Mouse (Mus musculus) neural tube, embryonic 13.5 days (tissue): ENCODE results near the gene Pip4k2b. TPM values are rescaled to one million over a fixed set of nuclear protein-coding genes. Genes with fewer than 3 reads are reported as not detected.

Source experiments
- ATAC-seq: fragments of 200-750 bp; cut with Nextera tagmentation; 2 replicates; pipeline ENCODE4 v1.8.0; 2017; ENCODE audit warnings: low read depth, mild to moderate bottlenecking, moderate TSS enrichment, moderate library complexity
- H3K27ac ChIP-seq: fragments of 300-500 bp; sonication (generic); replicated peaks from 2 replicates; pipeline ENCODE4 v1.5.1; 2015; ENCODE audit warnings: moderate library complexity, mild to moderate bottlenecking, inconsistent platforms
- H3K27me3 ChIP-seq: fragments of 300-500 bp; sonication (generic); 2 replicates; pipeline ENCODE4 v1.6.1; 2015; ENCODE audit warnings: mild to moderate bottlenecking, inconsistent platforms
- H3K36me3 ChIP-seq: fragments of 300-500 bp; sonication (generic); 2 replicates; pipeline ENCODE4 v1.6.1; 2015; ENCODE audit warnings: mild to moderate bottlenecking, inconsistent platforms
- H3K4me1 ChIP-seq: fragments of 300-500 bp; sonication (generic); replicated peaks from 2 replicates; pipeline ENCODE4 v1.6.1; 2015; ENCODE audit warnings: inconsistent platforms
- H3K4me2 ChIP-seq: fragments of 300-500 bp; sonication (generic); 2 replicates; pipeline ENCODE4 v1.6.1; 2015; ENCODE audit warnings: inconsistent platforms, mild to moderate bottlenecking, moderate library complexity
- H3K4me3 ChIP-seq: fragments of 300-500 bp; sonication (generic); 2 replicates; pipeline ENCODE4 v1.5.1; 2015; ENCODE audit warnings: mild to moderate bottlenecking, inconsistent platforms
- H3K9ac ChIP-seq: fragments of 300-500 bp; sonication (generic); 2 replicates; pipeline ENCODE4 v1.6.1; 2015; ENCODE audit warnings: moderate library complexity, mild to moderate bottlenecking, inconsistent platforms
- H3K9me3 ChIP-seq: fragments of 300-500 bp; sonication (generic); 2 replicates; pipeline ENCODE4 v1.6.1; 2016; ENCODE audit warnings: inconsistent platforms
- WGBS: fragments of 180-500 bp; shearing (Covaris S2); methylation state at CpG from one replicate; pipeline ENCODE4 v1.1.7; 2015; 5-methylcytosine and 5-hydroxymethylcytosine counted together
- polyA plus RNA-seq: library from polyadenylated mRNA; unstranded; fragments of >200 nt; fragmentation: Nextera tagmentation; extraction: Ambion mirVana; gene quantifications from 2 replicates; pipeline ENCODE4 v1.2.1, GENCODE M21; 2015

Gene Pip4k2b
- polyA plus RNA-seq, 1 experiment from 2014 or later = 3.7 TPM

- peaks cover 95% of the 10 kb centered on the region for H3K36me3 ChIP-seq
- WGBS = 79% methylated on average over 7 of the region's 7 CpGs
Measured at GRCm38 (mm10) chr11:97728311-97728710, 16.2 kb downstream of the Pip4k2b start.

GRCm38 (mm10) chr11:97723709-97724108 is 20.8 kb downstream of the Pip4k2b start:
- no peaks in the 10 kb centered on the region for H3K4me1 ChIP-seq
- 83% methylated on average over 7 of the region's 7 CpGs for WGBS
- no peak overlapping the region for H3K4me2 ChIP-seq
- no peaks in the 10 kb centered on the region for H3K9me3 ChIP-seq
- no peak for ATAC-seq
- no peak overlapping the region for H3K27ac ChIP-seq
- no peak overlapping the region for H3K4me3 ChIP-seq
- H3K27me3 ChIP-seq = no peaks in the 10 kb centered on the region
- no peak overlapping the region for H3K9ac ChIP-seq
- H3K36me3 ChIP-seq = peaks cover 99% of the 10 kb centered on the region

More at GRCm38 (mm10) chr11:97728311-97728710, 16.2 kb downstream of the Pip4k2b start:
- H3K4me2 ChIP-seq = no peak overlapping the region
- H3K27ac ChIP-seq = no peak overlapping the region
- no peak overlapping the region for H3K9ac ChIP-seq
- H3K9me3 ChIP-seq = no peaks in the 10 kb centered on the region
- H3K4me1 ChIP-seq = peaks cover 2% of the 10 kb centered on the region; the same call in 1 of the 2 replicates
- H3K4me3 ChIP-seq = no peak overlapping the region
- ATAC-seq = no peak
- H3K27me3 ChIP-seq = no peaks in the 10 kb centered on the region

- Histone ChIP-seq H3K27ac (no peak overlapping the region), H3K9ac (no peak overlapping the region), H3K4me2 (no peak overlapping the region), H3K4me3 (no peak overlapping the region), H3K4me1 (no peaks in the 10 kb centered on the region), H3K27me3 (no peaks in the 10 kb centered on the region), H3K36me3 (peaks cover 97% of the 10 kb centered on the region), H3K9me3 (no peaks in the 10 kb centered on the region)
- WGBS = 93% methylated on average over 4 of the region's 4 CpGs
- ATAC-seq = no peak
Measured at GRCm38 (mm10) chr11:97721338-97721737, 23.2 kb downstream of the Pip4k2b start.

GRCm38 (mm10) chr11:97719041-97719440 is 25.5 kb downstream of the Pip4k2b start:
- peaks cover 96% of the 10 kb centered on the region for H3K36me3 ChIP-seq
- H3K4me3 ChIP-seq = no peak overlapping the region
- H3K4me1 ChIP-seq = no peaks in the 10 kb centered on the region
- no peaks in the 10 kb centered on the region for H3K9me3 ChIP-seq
- ATAC-seq = no peak
- no peak overlapping the region for H3K27ac ChIP-seq
- no peak overlapping the region for H3K4me2 ChIP-seq
- H3K27me3 ChIP-seq = no peaks in the 10 kb centered on the region
- WGBS = 89% methylated on average over 4 of the region's 4 CpGs
- H3K9ac ChIP-seq = no peak overlapping the region

- H3K4me3 ChIP-seq = no peak overlapping the region
- no peak overlapping the region for H3K27ac ChIP-seq
- no peaks in the 10 kb centered on the region for H3K27me3 ChIP-seq
- H3K36me3 ChIP-seq = peaks cover 96% of the 10 kb centered on the region
- no peaks in the 10 kb centered on the region for H3K9me3 ChIP-seq
- ATAC-seq = no peak
- no peak overlapping the region for H3K9ac ChIP-seq
- WGBS = 85% methylated on average over 15 of the region's 15 CpGs
- H3K4me2 ChIP-seq = no peak overlapping the region
- H3K4me1 ChIP-seq = no peaks in the 10 kb centered on the region
Measured at GRCm38 (mm10) chr11:97718281-97718860, 26.1 kb downstream of the Pip4k2b start.

GRCm38 (mm10) chr11:97717369-97718280 is 26.9 kb downstream of the Pip4k2b start:
- ATAC-seq = no peak
- Histone ChIP-seq H3K9ac (no peak overlapping the region), H3K4me1 (no peaks in the 10 kb centered on the region), H3K27ac (no peak overlapping the region), H3K36me3 (peaks cover 97% of the 10 kb centered on the region), H3K4me2 (no peak overlapping the region), H3K4me3 (no peak overlapping the region), H3K9me3 (no peaks in the 10 kb centered on the region), H3K27me3 (no peaks in the 10 kb centered on the region)
- 91% methylated on average over 26 of the region's 26 CpGs for WGBS

GRCm38 (mm10) chr11:97716021-97716420 is 28.5 kb downstream of the Pip4k2b start:
- Histone ChIP-seq H3K27ac (no peak overlapping the region), H3K4me1 (no peaks in the 10 kb centered on the region), H3K9me3 (no peaks in the 10 kb centered on the region), H3K27me3 (no peaks in the 10 kb centered on the region), H3K4me2 (no peak overlapping the region), H3K36me3 (peaks cover 97% of the 10 kb centered on the region), H3K9ac (no peak overlapping the region), H3K4me3 (no peak overlapping the region)
- 88% methylated on average over 8 of the region's 8 CpGs for WGBS
- ATAC-seq = no peak

GRCm38 (mm10) chr11:97714784-97715760 is 29.4 kb downstream of the Pip4k2b start:
- H3K4me1 ChIP-seq = no peaks in the 10 kb centered on the region
- no peaks in the 10 kb centered on the region for H3K27me3 ChIP-seq
- 92% methylated on average over 14 of the region's 14 CpGs for WGBS
- H3K27ac ChIP-seq = no peak overlapping the region
- no peak overlapping the region for H3K4me3 ChIP-seq
- H3K36me3 ChIP-seq = peaks cover 91% of the 10 kb centered on the region
- no peak overlapping the region for H3K9ac ChIP-seq
- no peak overlapping the region for H3K4me2 ChIP-seq
- no peak for ATAC-seq
- no peaks in the 10 kb centered on the region for H3K9me3 ChIP-seq

- Histone ChIP-seq H3K9ac (no peak overlapping the region), H3K4me1 (no peaks in the 10 kb centered on the region), H3K27ac (no peak overlapping the region), H3K4me2 (no peak overlapping the region), H3K4me3 (no peak overlapping the region), H3K36me3 (peaks cover 85% of the 10 kb centered on the region), H3K27me3 (no peaks in the 10 kb centered on the region), H3K9me3 (no peaks in the 10 kb centered on the region)
- WGBS = 94% methylated on average over 3 of the region's 3 CpGs
- ATAC-seq = no peak
Measured at GRCm38 (mm10) chr11:97714356-97714755, 30.1 kb downstream of the Pip4k2b start.

- Histone ChIP-seq H3K4me2 (no peak overlapping the region), H3K4me3 (no peak overlapping the region), H3K4me1 (no peaks in the 10 kb centered on the region), H3K9ac (no peak overlapping the region), H3K36me3 (peaks cover 85% of the 10 kb centered on the region), H3K27ac (no peak overlapping the region), H3K9me3 (no peaks in the 10 kb centered on the region), H3K27me3 (no peaks in the 10 kb centered on the region)
- 88% methylated on average over 8 of the region's 8 CpGs for WGBS
- no peak for ATAC-seq
Measured at GRCm38 (mm10) chr11:97713896-97714295, 30.6 kb downstream of the Pip4k2b start.

GRCm38 (mm10) chr11:97712286-97712685 is 32.2 kb downstream of the Pip4k2b start:
- Histone ChIP-seq H3K9ac (no peak overlapping the region), H3K9me3 (no peaks in the 10 kb centered on the region), H3K4me1 (no peaks in the 10 kb centered on the region), H3K27me3 (no peaks in the 10 kb centered on the region), H3K4me3 (no peak overlapping the region), H3K36me3 (peaks cover 84% of the 10 kb centered on the region), H3K27ac (no peak overlapping the region), H3K4me2 (no peak overlapping the region)
- ATAC-seq = no peak
- 91% methylated on average over 15 of the region's 15 CpGs for WGBS
